Mouse (Mus musculus) bone marrow macrophage, adult 2 months (primary cell): ENCODE results near the gene Pwp1. TPM values are rescaled to one million over a fixed set of nuclear protein-coding genes. Genes with fewer than 3 reads are reported as not detected.

ENCODE experiments used
- H3K27ac ChIP-seq: 2 replicates; pipeline ENCODE4 v1.5.1; 2012; ENCODE audit warnings: low read depth, low read length; ENCODE audit not compliant: insufficient read depth
- H3K4me1 ChIP-seq: 2 replicates; pipeline ENCODE4 v1.6.1; 2012; ENCODE audit warnings: low read length; ENCODE audit not compliant: control insufficient read depth, insufficient read depth
- H3K4me3 ChIP-seq: 2 replicates; pipeline ENCODE4 v1.5.1; 2012; ENCODE audit warnings: mild to moderate bottlenecking, low read length, moderate library complexity; ENCODE audit not compliant: insufficient read depth
- CTCF ChIP-seq: IDR thresholded peaks from 2 replicates; pipeline ENCODE4 v1.5.1; 2012; ENCODE audit warnings: low read depth, mild to moderate bottlenecking, low read length, moderate library complexity
- POLR2A ChIP-seq: IDR thresholded peaks from 2 replicates; pipeline ENCODE4 v1.6.1; 2012; ENCODE audit warnings: mild to moderate bottlenecking, low read depth, low read length, borderline replicate concordance
- polyA plus RNA-seq: library from polyadenylated mRNA; stranded (reverse); fragments of >200 nt; gene quantifications from 2 replicates; pipeline ENCODE4 v1.2.4, GENCODE M21; 2012; ENCODE audit not compliant: missing spikeins, insufficient read depth, insufficient read length

The Pwp1 gene
- polyA plus RNA-seq, 1 experiment, result 14.9 TPM

DNA sequence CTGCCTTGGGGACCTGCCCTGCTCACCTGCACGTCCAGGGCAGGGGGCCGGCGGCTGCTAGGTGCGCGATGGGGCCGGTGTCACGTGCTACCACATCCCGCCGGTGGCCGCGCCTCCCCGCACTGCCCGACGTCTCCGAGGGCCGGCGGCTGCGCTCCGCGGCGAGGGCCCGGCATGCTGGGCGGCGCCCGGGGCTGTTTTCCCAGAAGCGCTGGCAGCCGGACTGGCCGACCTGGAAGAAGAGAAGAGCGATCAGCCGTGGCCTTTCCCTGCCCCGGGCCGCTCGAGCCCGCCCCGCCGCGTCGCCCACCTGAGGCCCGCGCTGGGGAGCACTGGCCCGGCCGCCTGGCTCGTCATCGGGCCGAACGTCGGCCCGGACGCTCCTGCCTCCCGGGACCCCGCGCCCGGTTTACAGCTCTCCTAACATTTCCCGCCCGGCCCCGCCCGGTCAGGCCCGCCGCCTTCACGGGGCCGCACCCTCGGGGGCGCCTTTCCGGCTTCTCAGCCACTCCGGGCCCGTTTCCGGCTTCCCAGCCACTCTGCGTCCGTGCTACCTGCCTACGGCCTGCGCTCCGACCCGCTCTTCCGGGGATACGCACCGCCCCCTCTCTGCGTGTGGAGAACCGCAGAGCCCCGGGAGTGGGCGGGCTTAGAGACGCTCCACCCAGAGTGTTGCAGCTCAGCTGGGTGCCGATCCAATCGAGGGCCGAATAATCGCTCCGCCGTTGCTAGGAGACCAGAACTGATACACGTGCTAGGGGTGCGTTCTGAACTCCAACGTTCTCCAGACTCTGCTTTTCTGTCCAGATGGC, 87.4 kb downstream of the Pwp1 start, which contains the start of gene Prdm4:
Prdm4 (minus strand) TSS at position 645 of the 812 bp plus-strand sequence.
- H3K4me3 ChIP-seq, result peak within 1 kb of the TSS; percentile 100
- TF ChIP-seq CTCF (no peak), POLR2A (no peak)
- H3K27ac ChIP-seq, result peak within 1 kb of the TSS; percentile 49
- peaks cover 4% of the 10 kb centered on the region for H3K4me1 ChIP-seq

DNA sequence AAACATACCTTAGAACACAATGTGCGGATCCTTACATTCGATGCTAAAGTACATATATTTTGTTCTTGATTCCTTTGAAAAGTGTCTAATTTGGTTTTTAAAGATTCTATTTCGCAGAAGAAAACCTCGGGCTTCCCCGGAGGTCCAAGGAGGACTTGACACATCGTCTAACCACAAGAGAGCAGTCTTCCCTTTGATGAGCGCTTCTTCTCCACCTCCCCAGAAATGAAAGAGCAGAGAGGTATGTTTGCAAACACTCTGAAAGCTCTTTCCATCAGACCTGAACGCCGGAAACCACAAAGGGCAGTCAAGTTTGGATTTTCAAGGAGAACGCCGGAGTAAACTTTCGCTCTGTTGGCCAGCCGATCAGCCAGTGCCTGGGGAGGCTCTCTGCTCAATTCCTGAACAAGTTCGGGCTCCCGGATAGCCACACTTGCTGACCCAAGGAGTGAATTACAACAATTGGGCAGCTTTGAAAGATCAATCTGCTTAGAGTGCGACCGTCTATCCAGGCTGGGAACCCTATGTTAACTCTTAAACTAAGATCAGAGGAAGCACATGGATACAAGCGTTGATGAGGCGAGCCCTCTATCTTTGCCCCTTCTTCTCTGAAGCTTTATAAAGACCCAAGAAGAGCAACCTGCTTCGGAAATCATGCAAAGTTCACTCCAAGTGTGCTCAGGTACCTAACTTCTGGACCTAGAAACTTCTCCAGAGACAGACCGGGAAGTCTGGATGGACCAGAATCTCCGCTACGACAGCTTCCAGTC, 98.6 kb downstream of the Pwp1 start, which contains the start of gene Ascl4:
Ascl4 (plus strand) TSS at position 6 of the 770 bp plus-strand sequence.
- Histone ChIP-seq H3K4me3 (peak within 1 kb of the TSS; percentile 62), H3K27ac (no peak within 1 kb of the TSS), H3K4me1 (peaks cover 6% of the 10 kb centered on the region)
- TF ChIP-seq POLR2A, result no peak
- TF ChIP-seq CTCF, result no peak

DNA sequence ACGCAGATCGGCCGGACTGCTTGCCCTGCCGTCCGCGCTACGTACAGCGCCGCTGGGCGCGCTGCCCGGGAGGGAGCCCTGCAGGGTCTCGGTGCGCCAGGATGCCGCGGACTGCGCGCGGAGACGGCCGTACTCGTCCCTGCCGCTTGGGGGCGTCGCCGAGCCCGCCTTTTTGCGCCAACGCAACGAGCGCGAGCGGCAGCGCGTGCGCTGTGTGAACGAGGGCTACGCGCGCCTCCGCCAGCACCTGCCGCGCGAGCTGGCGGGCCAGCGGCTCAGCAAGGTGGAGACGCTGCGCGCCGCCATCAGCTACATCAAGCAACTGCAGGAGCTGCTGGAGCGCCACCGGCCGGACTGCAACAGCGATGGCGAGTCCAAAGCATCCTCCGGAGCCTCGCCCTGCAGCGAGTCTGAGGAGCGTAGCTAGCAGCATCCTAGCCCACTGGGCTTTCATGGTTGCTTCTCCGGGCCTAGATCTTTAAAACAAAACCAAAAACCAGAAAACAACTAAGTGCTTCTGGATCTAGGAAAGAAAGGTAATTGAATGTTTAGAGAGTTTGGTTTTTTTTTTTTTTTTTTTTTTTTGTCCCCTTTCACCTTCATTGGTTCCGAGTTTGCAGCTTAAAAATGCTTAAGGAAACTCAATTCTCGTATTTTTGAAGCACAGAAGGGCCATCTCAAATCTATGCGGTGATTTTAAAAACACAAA, 99.4 kb downstream of the Pwp1 start:
- Histone ChIP-seq H3K27ac (no peak overlapping the region), H3K4me1 (peaks cover 6% of the 10 kb centered on the region), H3K4me3 (peak overlapping the region; percentile 62)
- TF ChIP-seq POLR2A (no peak), CTCF (peak; percentile 42)

DNA sequence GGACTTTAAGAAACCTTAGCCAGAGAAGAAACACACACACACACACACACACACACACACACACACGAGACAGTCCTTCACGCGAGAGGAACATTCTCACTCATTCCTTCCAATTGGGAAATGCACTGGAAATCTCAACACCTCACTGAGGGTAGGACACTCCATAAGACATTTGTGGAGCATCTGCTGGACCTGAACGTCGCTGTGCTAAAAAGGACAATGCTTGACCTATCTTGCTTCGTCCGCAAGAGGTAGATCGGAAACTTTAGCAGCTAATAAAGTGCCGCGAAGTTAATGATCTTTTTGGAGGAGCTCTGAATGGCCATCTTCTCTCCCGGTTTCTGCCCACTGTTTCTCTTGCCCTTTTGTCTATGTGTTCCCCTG, 99.9 kb downstream of the Pwp1 start:
- no peak overlapping the region for H3K27ac ChIP-seq
- peaks cover 6% of the 10 kb centered on the region for H3K4me1 ChIP-seq
- no peak overlapping the region for H3K4me3 ChIP-seq
- TF ChIP-seq CTCF, result no peak
- no peak for TF ChIP-seq POLR2A

DNA sequence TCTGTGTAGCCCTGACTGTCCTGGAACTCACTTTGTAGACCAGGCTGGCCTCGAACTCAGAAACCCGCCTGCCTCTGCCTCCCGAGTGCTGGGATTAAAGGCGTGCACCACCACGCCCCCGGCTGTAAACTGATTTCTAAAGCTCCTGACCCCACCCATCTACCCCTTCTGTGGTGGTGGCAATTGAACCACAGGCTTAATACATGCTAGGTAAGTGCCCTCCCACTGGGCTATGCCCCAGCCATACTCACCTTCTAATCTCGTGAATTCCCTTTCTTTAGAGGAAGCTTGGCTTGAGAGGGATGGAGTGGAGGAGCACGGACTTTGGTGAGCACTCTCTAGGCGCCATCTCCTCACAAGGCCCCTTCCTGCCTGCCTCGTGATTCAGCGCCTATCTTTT, 100.7 kb downstream of the Pwp1 start:
- TF ChIP-seq CTCF (no peak), POLR2A (no peak)
- H3K4me3 ChIP-seq, result no peak overlapping the region
- H3K4me1 ChIP-seq, result peaks cover 8% of the 10 kb centered on the region

DNA sequence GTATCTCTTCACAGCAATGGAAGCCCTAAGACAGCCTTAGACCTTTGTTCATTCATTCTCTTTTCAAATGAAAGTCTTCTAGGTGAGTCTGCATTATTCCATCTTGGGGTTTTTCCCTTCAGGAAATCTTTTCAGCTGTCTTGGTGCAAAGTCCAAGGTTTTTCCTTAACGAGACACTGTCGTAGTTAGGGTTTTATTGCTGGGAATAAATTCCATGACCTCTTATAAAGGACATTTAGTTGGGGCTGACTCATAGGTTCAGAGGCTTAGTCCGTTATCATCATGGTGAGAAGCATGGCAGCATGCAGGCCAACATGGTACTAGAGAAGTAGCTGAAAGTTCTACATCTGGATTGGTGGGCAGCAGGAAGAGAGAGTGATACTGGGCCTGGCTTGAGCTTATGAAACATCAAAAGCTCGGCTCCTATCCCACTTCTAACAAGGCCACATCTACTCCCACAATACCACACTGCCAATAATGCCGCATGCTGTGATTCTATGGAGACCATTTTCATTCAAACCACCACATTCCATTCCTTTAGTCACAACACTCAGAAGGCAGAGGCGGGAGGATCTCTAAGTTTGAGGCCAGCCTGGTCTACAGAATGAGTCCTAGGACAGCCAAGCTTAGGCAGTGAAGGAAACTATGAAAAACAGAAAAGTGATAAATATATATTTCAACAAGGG, 107.1 kb downstream of the Pwp1 start:
- Histone ChIP-seq H3K27ac (no peak overlapping the region), H3K4me1 (peaks cover 7% of the 10 kb centered on the region), H3K4me3 (no peak overlapping the region)
- no peak for TF ChIP-seq CTCF
- TF ChIP-seq POLR2A, result no peak

More for the DNA sequence above, 100.7 kb downstream of the Pwp1 start:
- H3K27ac ChIP-seq, result no peak overlapping the region

Other genes with a start within 250 kb of the Pwp1 start
- gene Prdm4, start 87.6 kb downstream of the Pwp1 start, polyA plus RNA-seq, result 13.9 and 14.2 TPM in 2 replicates
- not detected in 2 replicates for gene Ascl4, start 98.2 kb downstream of the Pwp1 start, polyA plus RNA-seq
- gene Rtcb, start 128.3 kb downstream of the Pwp1 start, polyA plus RNA-seq, result 65.4 and 73.0 TPM in 2 replicates
- 0.64 TPM in 1 of 2 replicates, not detected in the other for gene Bpifc, start 182.4 kb downstream of the Pwp1 start, polyA plus RNA-seq
- 22.8 and 28.3 TPM in 2 replicates for gene Fbxo7, start 192.5 kb downstream of the Pwp1 start, polyA plus RNA-seq